Mouse (Mus musculus) telencephalon, adult 2 months (tissue): ENCODE data around the gene Unc93a.
"Not testable (repeated sequence)": the region's sequence is repeated elsewhere in the genome, so short reads cannot be mapped to it uniquely, and the experiment has no call there.

Source experiments
- DNase-seq: peaks from one replicate; pipeline ENCODE4 v3.0.0-alpha.2; 2011; ENCODE audit warnings: low read depth, low spot score

Unc93a gene

DNA sequence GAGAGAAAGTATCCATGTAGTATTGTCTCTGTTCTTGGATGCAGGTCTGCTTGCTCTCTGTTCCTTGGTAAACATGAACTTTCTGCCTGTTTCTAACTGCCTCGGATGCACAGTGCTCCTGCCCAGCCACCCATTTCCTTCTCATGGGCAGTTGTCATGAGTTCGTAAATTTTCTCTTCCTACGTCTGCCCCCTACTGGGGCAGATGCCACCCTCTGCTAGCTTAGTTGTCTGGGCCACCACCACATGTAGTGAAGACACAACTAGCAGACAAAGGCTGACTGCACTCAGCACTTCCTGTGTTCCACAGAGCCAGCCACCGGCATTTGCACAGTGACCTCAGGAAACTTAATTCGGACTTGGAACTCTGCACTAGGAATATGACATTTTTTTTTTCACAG is 62.4 kb downstream of the Unc93a start:
- DNase-seq = not testable (repeated sequence)

DNA sequence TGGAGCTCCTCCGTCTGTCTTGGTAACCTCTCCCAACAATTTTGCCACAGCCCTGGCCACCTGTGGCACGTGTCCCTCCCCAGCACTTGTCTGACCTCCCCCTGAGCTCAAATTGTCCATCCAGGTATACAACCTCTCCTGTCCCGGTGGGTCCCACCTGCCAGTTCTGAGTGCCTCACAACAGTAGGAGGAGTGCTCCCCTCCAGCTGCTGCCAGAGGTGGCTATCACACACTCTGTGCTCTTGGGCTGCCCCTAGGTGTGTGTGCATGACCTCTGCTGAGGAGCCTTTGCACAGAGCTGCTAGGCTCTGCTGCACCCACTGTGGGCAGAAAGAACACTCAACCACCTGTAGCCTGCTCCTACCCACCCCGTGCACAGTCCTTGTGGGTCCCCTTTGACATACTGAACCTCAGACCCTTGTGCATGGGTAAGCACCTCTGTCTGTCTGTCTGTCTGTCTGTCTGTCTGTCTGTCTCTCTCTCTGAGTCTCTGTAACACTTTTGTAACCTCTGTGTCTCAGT is 63.7 kb downstream of the Unc93a start:
- not testable (repeated sequence) for DNase-seq

DNA sequence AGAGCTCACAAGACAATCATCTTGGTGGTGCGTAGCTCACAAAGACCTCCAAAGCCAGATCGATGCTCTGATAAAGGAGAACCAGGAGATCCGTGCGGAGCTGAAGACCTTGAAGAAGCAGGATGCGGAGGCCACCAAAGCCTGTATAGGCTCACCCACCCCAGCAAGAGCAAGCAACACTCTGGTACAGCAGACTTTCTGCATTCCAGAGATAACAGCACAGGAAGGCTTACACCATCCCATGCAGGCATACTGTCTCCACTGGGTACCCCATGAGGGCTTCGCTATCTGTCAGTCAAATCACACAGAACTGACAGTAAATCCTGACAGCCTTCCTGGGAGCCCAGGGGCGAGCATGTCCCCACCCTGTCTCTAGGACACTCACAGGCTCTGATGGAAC is 68.7 kb downstream of the Unc93a start:
- not testable (repeated sequence) for DNase-seq

DNA sequence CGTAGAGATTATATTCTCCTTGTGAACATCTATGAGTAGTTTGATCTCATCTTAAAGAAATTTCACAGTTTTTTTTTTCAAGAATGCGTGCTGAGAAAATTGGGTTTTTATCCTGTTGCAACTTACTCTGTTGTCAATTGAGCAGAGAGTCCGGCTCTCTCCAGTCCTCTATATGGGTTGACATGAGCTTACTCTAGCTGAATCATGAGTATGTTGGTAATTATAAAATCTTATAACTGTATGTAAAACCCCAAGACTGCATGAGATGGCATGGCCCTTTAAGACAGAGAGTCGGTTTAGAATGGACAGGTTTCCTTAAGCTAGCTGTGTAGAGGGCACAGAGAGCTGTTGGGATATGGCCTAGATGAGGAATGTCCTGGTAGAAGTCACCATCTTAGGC is 70.8 kb downstream of the Unc93a start, which contains the start of gene Tcp10b:
Tcp10b (plus strand) TSS at position 301 of the 400 bp plus-strand sequence.
- not testable (repeated sequence) for DNase-seq
